Mouse (Mus musculus) kidney, embryonic 16.5 days (tissue): ENCODE measurements at regions not wholly inside any gene's neighbourhood (a gene's known extent, or its start where the extent isn't known, plus 50 kb on each side); places are given as distances from the start of the nearest gene placed in this dataset.
"Not testable (repeated sequence)": the region's sequence is repeated elsewhere in the genome, so short reads cannot be mapped to it uniquely, and the experiment has no call there.

ENCODE experiments used
- ATAC-seq: fragments of 200-750 bp; cut with Nextera tagmentation; 2 replicates; pipeline ENCODE4 v1.8.0; 2017; ENCODE audit warnings: moderate TSS enrichment; ENCODE audit not compliant: low FRiP score, low TSS enrichment
- H3K27ac ChIP-seq: fragments of 300-500 bp; sonication (generic); 2 replicates; pipeline ENCODE4 v1.5.1; 2014; ENCODE audit warnings: low read length
- H3K27me3 ChIP-seq: fragments of 300-500 bp; sonication (generic); 2 replicates; pipeline ENCODE4 v1.6.1; 2014; ENCODE audit warnings: low read length, control low read depth, mixed read lengths; ENCODE audit not compliant: insufficient read depth
- H3K36me3 ChIP-seq: fragments of 300-500 bp; sonication (generic); 2 replicates; pipeline ENCODE4 v1.6.1; 2014; ENCODE audit warnings: low read length, control low read depth, mixed read lengths; ENCODE audit not compliant: insufficient read depth
- H3K4me1 ChIP-seq: fragments of 300-500 bp; sonication (generic); 2 replicates; pipeline ENCODE4 v1.6.1; 2014; ENCODE audit warnings: low read length, control low read depth, mixed read lengths; ENCODE audit not compliant: insufficient read depth
- H3K4me2 ChIP-seq: fragments of 300-500 bp; sonication (generic); replicated peaks from 2 replicates; pipeline ENCODE4 v1.6.1; 2014; ENCODE audit warnings: low read depth, low read length
- H3K4me3 ChIP-seq: fragments of 300-500 bp; sonication (generic); 2 replicates; pipeline ENCODE4 v1.5.1; 2014; ENCODE audit warnings: mild to moderate bottlenecking, low read length
- H3K9ac ChIP-seq: fragments of 300-500 bp; sonication (generic); replicated peaks from 2 replicates; pipeline ENCODE4 v1.6.1; 2014; ENCODE audit warnings: low read length
- H3K9me3 ChIP-seq: fragments of 300-500 bp; sonication (generic); 2 replicates; pipeline ENCODE4 v1.6.1; 2016; ENCODE audit warnings: low read length, control low read depth
- WGBS: fragments of 180-500 bp; shearing (Covaris S2); extraction: QIAGEN DNeasy Blood & Tissue Kit; methylation state at CpG from one replicate; pipeline ENCODE4 v1.1.7; 2014; 5-methylcytosine and 5-hydroxymethylcytosine counted together

DNA sequence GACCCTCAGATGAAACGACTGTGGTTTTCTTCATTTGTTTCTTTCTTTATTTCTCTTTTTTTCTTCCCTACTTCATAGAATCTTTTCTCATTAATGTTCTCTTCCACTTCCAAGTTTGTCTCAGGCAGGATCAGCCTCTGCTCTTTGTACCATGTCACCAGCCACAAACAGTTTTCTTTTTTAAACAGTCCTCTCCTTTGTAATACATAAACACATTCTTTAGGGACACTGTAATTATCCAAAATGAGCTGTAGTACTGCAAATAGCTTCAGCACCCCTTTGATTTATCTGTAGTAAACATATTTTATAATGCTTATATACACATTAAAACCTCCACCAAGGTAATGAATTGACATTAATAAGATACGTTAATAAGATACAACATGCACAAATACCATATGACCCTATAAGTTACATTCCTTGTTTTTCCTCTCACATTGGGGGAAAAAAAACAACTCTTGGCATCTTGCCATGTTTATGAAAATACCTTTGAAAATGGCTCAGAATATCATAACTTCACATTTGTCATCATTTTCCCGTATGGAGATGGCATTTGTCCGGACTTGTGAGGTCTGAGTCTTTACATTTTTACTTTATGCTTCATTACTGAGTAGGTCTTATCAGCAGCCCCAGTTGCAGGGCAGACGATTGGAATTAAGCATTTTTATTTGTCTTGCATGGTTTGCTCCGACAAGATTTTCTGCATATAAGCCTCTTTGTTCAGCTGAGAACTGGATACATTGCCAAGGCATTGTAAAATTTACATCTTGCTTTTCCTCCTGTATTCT lies 1070.5 kb downstream of the Diaph3 start:
- H3K27ac ChIP-seq, result no peak overlapping the region
- 50% methylated on average over 6 of the region's 6 CpGs for WGBS
- H3K27me3 ChIP-seq, result no peaks in the 10 kb centered on the region
- no peaks in the 10 kb centered on the region for H3K4me1 ChIP-seq
- no peaks in the 10 kb centered on the region for H3K9me3 ChIP-seq
- no peak for ATAC-seq
- H3K4me2 ChIP-seq, result no peak overlapping the region
- no peaks in the 10 kb centered on the region for H3K36me3 ChIP-seq
- no peak overlapping the region for H3K9ac ChIP-seq
- no peak overlapping the region for H3K4me3 ChIP-seq

DNA sequence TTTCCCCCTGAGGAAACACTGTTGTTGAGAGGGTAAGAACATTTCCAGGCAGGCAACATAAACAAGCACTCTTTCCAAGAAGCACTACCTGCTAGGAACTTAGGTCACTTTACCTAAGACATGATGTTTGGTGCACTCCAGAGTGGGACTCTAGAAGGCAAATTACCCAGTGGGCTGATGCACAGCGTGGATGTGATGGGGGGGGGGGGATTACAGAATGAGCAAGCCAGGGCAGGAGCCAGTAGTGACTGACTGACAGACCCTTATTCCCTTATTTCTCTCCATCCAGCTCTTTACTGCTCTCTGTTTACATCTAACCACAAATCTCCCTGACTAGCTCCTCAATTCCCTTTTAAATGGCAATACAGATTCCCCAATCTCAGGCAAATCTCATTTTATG lies 1071.7 kb downstream of the Diaph3 start:
- H3K4me1 ChIP-seq, result no peaks in the 10 kb centered on the region
- ATAC-seq, result no peak
- WGBS, result 53% methylated on average over 1 of the region's 1 CpGs
- H3K9me3 ChIP-seq, result no peaks in the 10 kb centered on the region
- H3K4me2 ChIP-seq, result no peak overlapping the region
- H3K9ac ChIP-seq, result no peak overlapping the region
- no peak overlapping the region for H3K4me3 ChIP-seq
- no peak overlapping the region for H3K27ac ChIP-seq
- H3K36me3 ChIP-seq, result no peaks in the 10 kb centered on the region
- H3K27me3 ChIP-seq, result no peaks in the 10 kb centered on the region

DNA sequence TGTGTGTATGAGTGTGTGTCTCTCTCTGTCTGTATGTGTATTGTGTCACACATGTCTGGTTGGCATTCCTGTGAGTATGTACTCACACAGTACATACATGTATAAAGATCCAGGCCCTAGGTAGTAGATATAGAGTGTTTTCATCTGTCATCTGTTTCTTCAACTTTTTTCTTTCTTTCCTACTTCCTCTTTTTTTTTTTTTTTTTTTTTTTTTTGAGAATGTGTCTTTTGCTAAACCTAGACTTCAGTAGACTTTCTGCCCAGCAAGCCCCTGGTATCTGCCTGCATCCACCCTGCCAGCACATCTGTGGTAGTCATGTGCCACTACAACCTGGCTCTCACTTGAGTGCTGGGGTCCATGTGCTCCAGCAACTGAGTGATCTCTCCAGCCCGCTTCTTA lies 1073.3 kb downstream of the Diaph3 start:
- 83% methylated on average over 1 of the region's 1 CpGs for WGBS
- H3K4me3 ChIP-seq, result no peak overlapping the region
- no peaks in the 10 kb centered on the region for H3K9me3 ChIP-seq
- no peak overlapping the region for H3K27ac ChIP-seq
- H3K4me2 ChIP-seq, result no peak overlapping the region
- no peaks in the 10 kb centered on the region for H3K4me1 ChIP-seq
- ATAC-seq, result no peak
- H3K36me3 ChIP-seq, result no peaks in the 10 kb centered on the region
- no peaks in the 10 kb centered on the region for H3K27me3 ChIP-seq
- H3K9ac ChIP-seq, result no peak overlapping the region

DNA sequence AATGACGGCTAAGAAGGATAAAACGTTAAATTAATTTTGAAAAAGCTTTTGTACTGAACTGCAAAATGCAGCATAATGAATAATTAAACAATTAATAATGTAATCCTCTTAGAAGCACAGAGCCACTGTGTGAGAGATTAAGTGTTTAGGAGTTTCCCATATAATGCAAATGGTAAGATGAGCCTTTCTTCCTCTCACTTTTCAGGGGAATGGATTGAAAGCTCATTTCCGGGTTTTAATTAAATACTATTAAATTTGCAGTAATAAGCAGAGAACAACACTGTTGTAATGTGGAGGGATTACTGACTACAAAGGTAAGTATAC lies 1077.5 kb downstream of the Diaph3 start:
- Histone ChIP-seq H3K9ac (no peak overlapping the region), H3K4me2 (no peak overlapping the region), H3K4me1 (no peaks in the 10 kb centered on the region), H3K9me3 (no peaks in the 10 kb centered on the region), H3K27ac (no peak overlapping the region), H3K27me3 (no peaks in the 10 kb centered on the region), H3K36me3 (no peaks in the 10 kb centered on the region), H3K4me3 (no peak overlapping the region)
- 88% methylated on average over 3 of the region's 3 CpGs for WGBS
- no peak for ATAC-seq

DNA sequence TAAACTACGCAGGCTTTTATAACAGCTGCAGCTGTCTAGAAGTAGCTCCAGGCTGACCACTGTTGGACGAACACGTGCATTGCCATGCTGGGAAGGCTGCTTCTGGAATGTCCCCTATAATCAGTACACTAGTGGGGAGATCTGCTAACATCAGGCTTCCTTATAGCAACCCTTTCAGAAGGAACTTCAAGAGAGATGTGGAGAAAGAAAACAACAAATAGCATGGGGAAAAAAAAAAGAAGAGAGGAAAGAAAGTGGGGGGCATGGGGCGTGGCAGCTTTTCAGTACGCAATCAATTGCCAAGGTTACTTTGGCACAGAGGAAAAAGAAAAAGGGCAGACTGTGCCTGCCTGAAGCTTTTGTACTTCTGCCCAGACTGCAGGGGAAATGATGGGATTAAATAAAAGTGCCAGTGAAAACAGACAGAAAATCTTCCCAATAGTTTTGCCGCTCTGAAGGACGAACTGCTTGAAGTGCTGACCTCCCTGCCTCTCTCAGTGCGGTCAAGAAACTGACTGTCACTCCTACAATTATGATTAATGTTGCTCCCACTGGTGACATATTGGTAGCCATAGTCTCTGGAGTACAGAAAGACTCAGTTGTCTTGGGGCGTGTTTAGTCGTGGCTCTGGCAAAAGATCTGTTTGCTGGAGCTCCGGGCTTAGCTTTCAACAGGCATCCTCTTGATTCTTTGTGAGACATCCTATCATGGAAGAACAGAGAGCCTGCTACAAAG lies 1078.0 kb downstream of the Diaph3 start:
- Histone ChIP-seq H3K36me3 (no peaks in the 10 kb centered on the region), H3K4me1 (no peaks in the 10 kb centered on the region), H3K9ac (no peak overlapping the region), H3K4me3 (no peak overlapping the region), H3K27me3 (no peaks in the 10 kb centered on the region), H3K4me2 (no peak overlapping the region), H3K27ac (no peak overlapping the region), H3K9me3 (no peaks in the 10 kb centered on the region)
- WGBS, result 77% methylated on average over 11 of the region's 11 CpGs
- ATAC-seq, result no peak

DNA sequence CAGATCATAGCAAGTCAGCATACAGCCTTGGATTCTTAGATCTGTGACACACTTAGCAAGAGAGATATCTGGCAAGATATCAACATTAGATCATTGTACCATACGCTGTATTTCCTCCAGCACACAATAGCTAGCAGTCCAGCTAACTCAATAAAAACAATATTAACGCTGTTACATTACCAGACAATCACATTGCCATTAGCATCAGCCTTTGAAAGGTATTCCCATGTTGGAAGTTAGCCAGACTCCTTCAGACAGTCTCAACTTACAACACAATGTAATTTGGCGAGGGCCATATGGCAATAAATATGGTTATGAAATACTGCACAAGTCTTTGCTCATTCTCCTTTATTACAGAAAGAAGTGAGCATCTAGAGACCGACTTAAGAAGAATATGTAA lies 1084.0 kb downstream of the Diaph3 start:
- Histone ChIP-seq H3K4me1 (no peaks in the 10 kb centered on the region), H3K9ac (no peak overlapping the region), H3K27me3 (no peaks in the 10 kb centered on the region), H3K9me3 (no peaks in the 10 kb centered on the region), H3K27ac (no peak overlapping the region), H3K4me3 (no peak overlapping the region), H3K36me3 (no peaks in the 10 kb centered on the region), H3K4me2 (no peak overlapping the region)
- 56% methylated on average over 4 of the region's 4 CpGs for WGBS
- no peak for ATAC-seq

DNA sequence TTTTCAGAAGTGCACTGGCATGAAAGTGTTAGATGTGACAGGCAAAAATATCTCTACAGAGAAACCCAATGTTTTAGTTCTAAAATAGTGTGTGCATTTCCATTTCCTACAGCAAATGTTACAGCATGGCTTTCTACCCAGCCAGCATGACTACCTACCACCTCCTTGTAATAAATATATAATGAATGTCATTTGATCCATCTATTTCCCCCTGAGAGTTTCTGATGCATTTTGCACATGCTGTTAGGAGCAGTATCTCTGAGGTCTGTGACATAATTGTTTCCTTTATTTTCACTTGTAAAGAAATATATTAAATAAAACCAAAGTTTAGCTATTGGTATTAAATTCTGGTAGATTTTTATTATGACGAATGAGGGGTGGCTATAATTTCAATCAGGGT lies 1086.4 kb downstream of the Diaph3 start:
- H3K4me1 ChIP-seq, result no peaks in the 10 kb centered on the region
- H3K36me3 ChIP-seq, result no peaks in the 10 kb centered on the region
- H3K9ac ChIP-seq, result no peak overlapping the region
- H3K4me3 ChIP-seq, result no peak overlapping the region
- H3K27me3 ChIP-seq, result no peaks in the 10 kb centered on the region
- no peak for ATAC-seq
- no peak overlapping the region for H3K4me2 ChIP-seq
- WGBS, result 81% methylated on average over 1 of the region's 1 CpGs
- no peaks in the 10 kb centered on the region for H3K9me3 ChIP-seq
- no peak overlapping the region for H3K27ac ChIP-seq

DNA sequence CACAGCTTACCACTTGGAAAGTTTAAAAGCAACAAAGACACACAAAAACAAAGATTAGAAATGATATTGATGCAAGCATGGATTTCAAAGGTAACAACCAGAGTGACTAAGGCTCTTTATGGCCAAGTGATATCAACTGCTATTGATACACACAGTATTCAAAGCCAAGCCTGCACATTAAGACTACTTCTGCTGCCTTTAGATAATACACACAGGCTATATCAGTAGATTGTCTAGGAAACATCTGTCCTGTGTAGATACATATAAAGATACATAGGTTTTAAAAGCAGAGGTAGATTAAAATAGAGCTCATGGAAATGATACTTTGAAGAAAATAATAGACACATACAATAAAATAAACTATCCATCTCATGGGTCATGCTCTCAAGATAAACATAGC lies 1111.6 kb downstream of the Diaph3 start:
- no peak for ATAC-seq
- H3K4me2 ChIP-seq, result no peak overlapping the region
- H3K4me3 ChIP-seq, result no peak overlapping the region

DNA sequence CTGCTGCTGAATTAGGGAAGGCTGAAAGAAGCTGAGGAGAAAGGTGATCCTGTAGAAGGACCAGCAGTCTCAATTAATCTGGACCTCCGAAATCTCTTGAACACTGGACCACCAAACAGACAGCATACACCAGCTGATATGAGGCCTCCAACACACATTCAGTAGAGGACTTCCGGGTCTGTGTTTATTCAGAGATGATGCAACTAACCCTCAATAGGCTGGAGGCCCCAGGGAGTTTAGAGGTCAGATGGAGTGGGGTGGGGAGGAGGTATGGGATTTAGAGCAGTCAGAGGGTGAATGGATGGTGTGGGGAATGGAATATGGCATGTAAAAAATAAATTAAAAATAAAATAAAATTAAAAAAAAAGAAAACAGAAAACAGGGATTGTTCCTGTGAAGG lies 1123.4 kb downstream of the Diaph3 start:
- not testable (repeated sequence) for H3K27ac ChIP-seq, H3K4me3 ChIP-seq, ATAC-seq, H3K4me1 ChIP-seq, H3K36me3 ChIP-seq, H3K9ac ChIP-seq, H3K4me2 ChIP-seq, H3K9me3 ChIP-seq, H3K27me3 ChIP-seq
- 84% methylated on average over 2 of the region's 2 CpGs for WGBS

More for the DNA sequence above, 1111.6 kb downstream of the Diaph3 start:
- no peak overlapping the region for H3K9ac ChIP-seq
- H3K27me3 ChIP-seq, result no peaks in the 10 kb centered on the region
- H3K36me3 ChIP-seq, result no peaks in the 10 kb centered on the region
- no peaks in the 10 kb centered on the region for H3K4me1 ChIP-seq
- H3K9me3 ChIP-seq, result no peaks in the 10 kb centered on the region
- H3K27ac ChIP-seq, result no peak overlapping the region
